Mouse (Mus musculus) hindbrain, embryonic 16.5 days (tissue): ENCODE measurements around the gene Inafm2. TPM values are rescaled to one million over a fixed set of nuclear protein-coding genes. Genes with fewer than 3 reads are reported as not detected.

Source experiments
- ATAC-seq: fragments of 200-750 bp; cut with Nextera tagmentation; 2 replicates; pipeline ENCODE4 v1.8.0; 2017; ENCODE audit warnings: moderate TSS enrichment, moderate library complexity
- H3K27ac ChIP-seq: fragments of 300-500 bp; sonication (generic); 2 replicates; pipeline ENCODE4 v1.5.1; 2014; ENCODE audit warnings: low read depth, mild to moderate bottlenecking, control low read depth, low read length, moderate library complexity
- H3K27me3 ChIP-seq: fragments of 300-500 bp; sonication (generic); replicated peaks from 2 replicates; pipeline ENCODE4 v1.6.1; 2014; ENCODE audit warnings: low read length; ENCODE audit not compliant: control insufficient read depth, insufficient read depth
- H3K36me3 ChIP-seq: fragments of 300-500 bp; sonication (generic); 2 replicates; pipeline ENCODE4 v1.6.1; 2014; ENCODE audit warnings: mild to moderate bottlenecking, low read length, moderate library complexity, mixed read lengths; ENCODE audit not compliant: control insufficient read depth, insufficient read depth
- H3K4me1 ChIP-seq: fragments of 300-500 bp; sonication (generic); 2 replicates; pipeline ENCODE4 v1.6.1; 2014; ENCODE audit warnings: low read depth, low read length; ENCODE audit not compliant: control insufficient read depth, insufficient read depth
- H3K4me2 ChIP-seq: fragments of 300-500 bp; sonication (generic); 2 replicates; pipeline ENCODE4 v1.6.1; 2014; ENCODE audit warnings: mild to moderate bottlenecking, low read length, control low read depth, moderate library complexity
- H3K4me3 ChIP-seq: fragments of 300-500 bp; sonication (generic); 2 replicates; pipeline ENCODE4 v1.5.1; 2014; ENCODE audit warnings: mild to moderate bottlenecking, low read length, control low read depth, moderate library complexity
- H3K9ac ChIP-seq: fragments of 300-500 bp; sonication (generic); 2 replicates; pipeline ENCODE4 v1.6.1; 2014; ENCODE audit warnings: low read depth, mild to moderate bottlenecking, control low read depth, low read length, moderate library complexity
- H3K9me3 ChIP-seq: fragments of 300-500 bp; sonication (generic); 2 replicates; pipeline ENCODE4 v1.6.1; 2014; ENCODE audit warnings: mild to moderate bottlenecking, low read length, moderate library complexity; ENCODE audit not compliant: control insufficient read depth
- WGBS: fragments of 180-500 bp; shearing (Covaris S2); extraction: QIAGEN DNeasy Blood & Tissue Kit; methylation state at CpG from one replicate; pipeline ENCODE4 v1.1.7; 2014; 5-methylcytosine and 5-hydroxymethylcytosine counted together
- polyA plus RNA-seq: library from polyadenylated mRNA; unstranded; fragments of >200 nt; fragmentation: Nextera tagmentation; extraction: Ambion mirVana; gene quantifications from 2 replicates; pipeline ENCODE4 v1.2.1, GENCODE M21; 2015

The Inafm2 gene
- 20.2 and 20.4 TPM in 2 replicates for polyA plus RNA-seq

DNA sequence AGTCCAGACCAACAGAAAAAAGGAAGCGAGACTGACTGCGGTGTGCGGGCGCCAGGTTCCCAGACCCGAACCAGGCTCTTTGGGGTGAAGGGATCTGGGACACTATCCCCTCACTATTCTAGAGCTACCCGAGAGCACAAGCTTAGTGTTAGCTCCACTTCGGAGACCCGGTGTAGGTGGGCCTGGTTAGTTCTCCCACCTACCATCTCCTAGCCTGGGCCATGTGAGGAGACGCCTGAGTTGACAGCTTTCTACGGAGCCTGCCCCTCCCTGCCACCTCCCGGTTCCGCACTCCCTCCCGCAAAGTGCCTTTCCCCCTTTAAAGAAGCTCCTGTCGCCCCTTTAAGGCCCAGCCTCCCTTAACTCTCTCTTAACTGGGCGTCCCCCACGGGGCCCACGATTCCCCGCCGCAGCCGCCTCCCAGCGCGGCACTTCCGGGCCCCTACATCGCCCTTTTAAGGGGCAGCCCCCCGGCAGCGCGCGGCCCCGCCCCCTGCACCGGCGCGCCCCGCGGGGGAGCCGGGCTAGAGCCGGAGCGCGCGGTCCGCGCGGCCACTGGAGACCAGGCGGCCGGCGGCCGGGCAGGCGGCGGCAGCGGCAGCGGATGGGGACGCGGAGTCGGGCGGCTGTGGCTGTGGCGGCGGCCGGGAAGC lies at the start of gene Inafm2:
Inafm2 (plus strand) TSS at position 527 of the 653 bp plus-strand sequence.
- ATAC-seq, result peak; percentile 94
- peak within 1 kb of the TSS; percentile 97 for H3K9ac ChIP-seq
- H3K4me3 ChIP-seq, result peak within 1 kb of the TSS; percentile 90
- peak within 1 kb of the TSS; percentile 71 for H3K27ac ChIP-seq
- H3K36me3 ChIP-seq, result no peaks in the 10 kb centered on the region
- H3K4me2 ChIP-seq, result peak within 1 kb of the TSS; percentile 78
- H3K9me3 ChIP-seq, result no peaks in the 10 kb centered on the region
- under 1% methylated on average over 51 of the region's 57 CpGs for WGBS
- no peaks in the 10 kb centered on the region for H3K27me3 ChIP-seq
- H3K4me1 ChIP-seq, result peaks cover 34% of the 10 kb centered on the region

DNA sequence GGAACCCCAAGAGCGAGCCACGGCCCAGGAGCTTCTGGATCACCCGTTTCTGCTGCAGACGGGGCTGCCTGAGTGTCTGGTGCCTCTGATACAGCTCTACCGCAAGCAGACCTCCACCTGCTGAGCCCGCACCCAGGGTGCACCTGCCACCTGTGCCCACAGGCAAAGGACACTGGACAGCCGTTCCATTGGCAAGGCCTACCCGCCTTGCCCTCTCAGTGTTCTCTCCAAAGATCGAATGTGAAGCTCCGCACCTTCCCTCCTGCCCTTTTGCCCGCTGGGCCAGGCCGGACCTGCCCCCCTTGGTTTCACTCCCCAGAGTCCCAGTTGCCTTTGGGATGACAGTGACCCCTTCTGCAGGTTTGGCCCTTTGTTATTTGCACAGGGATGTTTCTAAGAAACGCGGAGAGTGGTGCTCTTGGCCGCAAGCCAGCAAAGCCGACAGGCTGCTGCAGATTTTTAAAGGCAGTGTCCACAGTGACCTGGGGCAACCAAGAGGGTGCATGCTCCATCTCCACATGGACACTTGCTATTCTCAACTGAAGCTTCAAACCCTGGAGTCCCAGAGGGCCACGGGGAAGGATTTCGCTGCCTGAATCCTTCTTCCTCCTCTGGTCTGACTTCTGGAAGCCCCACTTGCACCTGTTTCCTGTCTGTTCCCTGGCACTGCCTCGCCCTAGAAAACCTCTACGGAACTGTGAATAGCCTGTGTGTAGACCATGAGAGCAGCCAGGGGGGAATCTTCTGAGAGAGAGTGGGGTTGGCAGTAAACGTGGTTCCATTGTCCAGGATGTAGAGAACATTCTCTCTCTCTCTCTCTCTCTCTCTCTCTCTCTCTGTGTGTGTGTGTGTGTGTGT lies 48.9 kb upstream of the Inafm2 start:
- Histone ChIP-seq H3K4me3 (no peak overlapping the region), H3K27ac (no peak overlapping the region), H3K9ac (no peak overlapping the region), H3K9me3 (no peaks in the 10 kb centered on the region), H3K27me3 (peaks cover 44% of the 10 kb centered on the region), H3K36me3 (peaks cover 7% of the 10 kb centered on the region; the same call in 1 of the 2 replicates), H3K4me1 (peaks cover 16% of the 10 kb centered on the region), H3K4me2 (no peak overlapping the region)
- WGBS, result 44% methylated on average over 21 of the region's 21 CpGs
- ATAC-seq, result no peak

DNA sequence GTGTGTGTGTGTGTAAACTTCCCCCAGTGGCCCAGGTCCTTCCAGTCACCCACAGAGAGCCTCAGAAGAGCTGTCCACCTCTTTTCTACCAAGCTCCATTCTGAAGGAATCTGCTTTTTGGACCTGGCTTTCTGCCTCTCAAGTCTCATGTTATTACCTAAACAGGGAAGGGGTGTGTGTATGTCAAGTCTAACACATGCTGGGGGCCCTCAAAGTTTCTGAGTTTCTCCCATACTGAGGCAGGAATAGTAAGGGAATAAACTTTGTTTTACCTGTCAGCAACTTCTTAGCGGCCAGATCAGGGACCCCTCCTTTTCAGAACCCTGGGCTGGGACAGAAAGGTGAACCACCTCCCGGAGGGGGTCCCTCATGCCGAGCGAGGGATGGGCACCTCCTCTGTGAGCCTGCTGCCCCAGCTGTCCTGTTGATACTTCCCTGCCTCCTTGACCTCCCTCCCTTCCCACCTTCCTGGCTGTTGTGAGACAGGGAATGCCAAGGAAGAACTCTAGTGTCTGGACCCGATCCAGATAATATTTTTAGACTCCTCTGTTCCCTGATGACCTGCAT lies 48.2 kb upstream of the Inafm2 start:
- Histone ChIP-seq H3K27me3 (peaks cover 51% of the 10 kb centered on the region), H3K4me3 (no peak overlapping the region), H3K9ac (no peak overlapping the region), H3K4me2 (no peak overlapping the region), H3K9me3 (no peaks in the 10 kb centered on the region), H3K27ac (no peak overlapping the region), H3K36me3 (peaks cover 7% of the 10 kb centered on the region; the same call in 1 of the 2 replicates), H3K4me1 (peaks cover 16% of the 10 kb centered on the region)
- no peak for ATAC-seq
- 30% methylated on average over 5 of the region's 5 CpGs for WGBS

DNA sequence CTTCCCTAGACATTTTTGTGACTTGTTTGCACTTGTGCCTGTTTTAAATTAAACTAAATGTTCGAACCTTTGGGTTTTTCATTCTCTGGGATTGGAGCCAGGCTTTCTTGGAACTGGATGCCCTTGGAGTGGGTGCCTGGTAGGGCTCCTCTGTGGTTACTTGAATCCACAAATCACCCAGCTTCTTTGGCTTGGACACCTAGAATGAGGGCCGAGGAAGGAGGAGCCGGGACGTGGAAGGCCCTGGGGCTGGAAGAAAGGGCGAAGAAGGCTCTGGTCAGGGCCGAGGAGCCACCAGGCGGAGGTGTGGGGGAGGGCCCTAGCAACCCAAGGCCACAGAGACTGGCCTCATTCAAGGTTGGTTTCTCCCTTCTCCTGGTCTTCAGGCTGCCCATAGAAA lies 47.6 kb upstream of the Inafm2 start:
- no peak overlapping the region for H3K4me3 ChIP-seq
- peaks cover 7% of the 10 kb centered on the region; the same call in 1 of the 2 replicates for H3K36me3 ChIP-seq
- H3K27me3 ChIP-seq, result peaks cover 57% of the 10 kb centered on the region
- no peak for ATAC-seq
- no peaks in the 10 kb centered on the region for H3K9me3 ChIP-seq
- peaks cover 21% of the 10 kb centered on the region for H3K4me1 ChIP-seq
- H3K27ac ChIP-seq, result no peak overlapping the region
- H3K9ac ChIP-seq, result no peak overlapping the region
- 30% methylated on average over 7 of the region's 7 CpGs for WGBS
- no peak overlapping the region for H3K4me2 ChIP-seq

DNA sequence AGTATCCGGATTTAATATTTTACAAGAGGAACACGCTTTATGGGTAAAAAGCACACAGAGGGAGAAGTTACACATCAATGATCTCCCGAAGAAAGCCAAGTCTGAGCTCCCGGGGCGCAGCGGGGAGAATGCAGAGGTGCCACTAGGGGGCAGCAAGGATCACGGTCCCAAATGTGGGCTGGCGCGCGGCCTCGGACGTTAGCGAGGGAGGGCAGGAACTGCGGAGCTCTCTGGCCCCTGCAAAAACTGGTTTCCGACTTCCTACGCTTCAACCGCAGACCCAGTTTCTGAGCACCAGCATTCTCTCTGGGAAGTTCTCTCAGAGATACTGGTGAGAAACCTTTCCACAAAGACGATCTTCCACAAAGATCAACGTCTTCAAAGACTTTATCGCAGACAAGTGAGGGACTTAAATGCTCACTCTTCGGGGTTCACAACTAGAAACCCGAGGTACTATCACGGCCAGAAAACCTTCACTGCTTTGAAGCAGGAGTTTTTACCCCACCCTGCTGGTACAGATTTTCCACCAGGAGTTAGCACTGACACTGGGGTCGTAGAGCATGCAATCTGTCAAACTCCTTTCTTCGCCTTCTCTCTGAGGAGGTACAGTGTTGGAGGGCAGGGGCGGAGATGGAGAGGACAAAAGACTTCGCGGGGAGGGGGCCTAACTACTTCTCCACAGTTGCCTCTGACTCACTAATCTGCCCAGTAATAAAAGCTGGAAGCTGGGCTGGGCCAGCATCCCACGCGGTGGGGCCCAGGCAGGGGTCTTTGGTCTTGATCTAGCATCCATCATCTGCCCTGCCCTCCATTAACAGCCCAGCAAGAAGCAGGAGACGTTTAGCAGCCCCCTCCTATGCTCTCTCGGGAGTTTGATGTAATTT lies 45.1 kb upstream of the Inafm2 start:
- no peaks in the 10 kb centered on the region for H3K9me3 ChIP-seq
- 0 out of 2 replicates have a peak, but pooled peaks cover 4% of the 10 kb centered on the region for H3K36me3 ChIP-seq
- no peak overlapping the region; the same call in 1 of the 2 replicates for H3K9ac ChIP-seq
- H3K4me3 ChIP-seq, result peak overlapping the region; percentile 23; the same call in 1 of the 2 replicates
- H3K4me2 ChIP-seq, result peak overlapping the region; percentile 50
- peaks cover 74% of the 10 kb centered on the region for H3K27me3 ChIP-seq
- ATAC-seq, result no peak
- H3K27ac ChIP-seq, result no peak overlapping the region
- WGBS, result 1% methylated on average over 32 of the region's 32 CpGs
- H3K4me1 ChIP-seq, result peaks cover 37% of the 10 kb centered on the region

DNA sequence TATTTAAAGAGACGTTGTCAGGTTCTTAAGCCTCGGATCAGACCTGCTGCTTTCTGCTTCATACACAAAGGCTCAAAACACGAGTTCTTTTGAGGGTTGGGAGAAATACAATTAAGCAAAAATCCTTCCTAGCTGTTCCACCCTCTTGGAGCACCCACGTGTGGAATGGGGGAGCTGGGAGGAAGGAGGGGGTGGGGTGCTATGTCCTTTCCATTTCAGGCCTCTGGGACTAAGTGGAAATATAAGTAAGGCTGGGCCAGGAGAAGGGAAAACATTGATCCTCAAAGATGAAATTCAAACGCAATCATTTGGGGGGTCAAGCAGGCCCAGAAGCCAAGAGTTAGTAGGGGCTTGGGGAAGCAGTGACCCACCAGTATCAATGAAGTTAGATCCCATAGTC lies 44.4 kb upstream of the Inafm2 start:
- Histone ChIP-seq H3K36me3 (0 out of 2 replicates have a peak, but pooled peaks cover 4% of the 10 kb centered on the region), H3K9me3 (no peaks in the 10 kb centered on the region), H3K27me3 (peaks cover 74% of the 10 kb centered on the region), H3K4me2 (no peak overlapping the region), H3K4me1 (peaks cover 37% of the 10 kb centered on the region), H3K9ac (no peak overlapping the region), H3K4me3 (no peak overlapping the region), H3K27ac (no peak overlapping the region)
- ATAC-seq, result no peak
- WGBS, result 7% methylated on average over 5 of the region's 5 CpGs

DNA sequence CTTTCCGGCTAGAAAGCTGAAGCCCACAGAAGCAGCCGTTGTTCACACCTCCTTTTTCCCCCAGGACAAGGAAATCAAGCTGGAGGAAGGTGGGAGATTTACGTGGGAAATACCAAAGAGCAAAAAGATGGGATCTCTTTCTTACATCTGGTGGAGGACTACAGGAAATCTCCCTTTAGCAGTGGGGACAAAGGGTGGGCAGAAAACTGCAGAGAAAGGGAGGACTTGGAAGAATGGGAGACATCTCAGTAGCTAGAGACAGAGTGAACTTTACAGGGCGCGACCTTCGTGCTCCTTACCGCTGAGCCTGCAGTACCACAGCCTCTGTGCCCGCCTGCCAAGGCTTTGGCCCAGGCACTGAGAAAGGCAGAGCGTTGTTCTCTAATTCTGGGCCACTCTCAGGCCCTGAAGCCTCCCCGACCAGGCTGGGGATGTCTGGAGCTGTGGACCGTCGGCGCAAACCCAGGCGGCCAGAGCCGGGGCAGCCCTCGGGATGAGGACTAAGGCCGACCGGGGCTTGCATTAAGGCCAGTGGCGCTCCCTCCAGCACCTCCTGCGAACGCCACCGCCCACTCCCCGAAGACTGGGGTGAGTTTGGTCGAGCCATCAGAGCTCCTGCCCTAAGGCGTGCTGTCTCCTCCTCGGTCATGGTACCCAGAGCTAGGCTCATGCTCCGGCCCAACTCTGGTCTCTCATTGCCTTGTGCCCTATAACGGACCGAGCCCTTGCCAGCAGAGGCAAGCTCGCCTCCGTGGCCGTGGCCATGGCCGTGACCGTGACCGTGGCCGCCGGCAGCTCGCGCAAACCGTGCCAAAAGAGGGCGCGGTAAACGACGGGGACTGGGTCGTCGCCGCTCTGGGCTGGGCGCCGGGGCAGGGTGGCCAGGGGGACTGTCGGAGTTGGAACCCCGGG lies 43.3 kb upstream of the Inafm2 start:
- Histone ChIP-seq H3K4me2 (peak overlapping the region; percentile 71), H3K9ac (no peak overlapping the region), H3K27ac (no peak overlapping the region), H3K27me3 (peaks cover 75% of the 10 kb centered on the region), H3K36me3 (no peaks in the 10 kb centered on the region), H3K4me3 (peak overlapping the region; percentile 43), H3K4me1 (peaks cover 34% of the 10 kb centered on the region), H3K9me3 (no peaks in the 10 kb centered on the region)
- no peak for ATAC-seq
- WGBS, result 3% methylated on average over 51 of the region's 51 CpGs
